Mouse (Mus musculus) bone marrow, adult 2 months (tissue): ENCODE data around the gene Ssr3.

Source experiments
- CTCF ChIP-seq: fragments of 200-500 bp; IDR thresholded peaks from 2 replicates; pipeline ENCODE4 v1.5.1; 2011; ENCODE audit warnings: low read length, control low read depth; ENCODE audit not compliant: control insufficient read depth, insufficient read depth
- POLR2A ChIP-seq: fragments of 200-500 bp; IDR thresholded peaks from 2 replicates; pipeline ENCODE4 v1.6.1; 2011; ENCODE audit warnings: low read depth, mild to moderate bottlenecking, control low read depth, low read length, borderline replicate concordance; ENCODE audit not compliant: control insufficient read depth

GRCm38 (mm10) chr3:65384431-65384830, 8.0 kb downstream of the Ssr3 start:
- no peak for TF ChIP-seq CTCF
- no peak for TF ChIP-seq POLR2A
